Mouse (Mus musculus): ENCODE measurements around the gene Btbd9.

Gene Btbd9

GRCm38 (mm10) chr17:30328924-30329323, 247.4 kb downstream of the Btbd9 start:
- DNase-seq, result no peak

DNA sequence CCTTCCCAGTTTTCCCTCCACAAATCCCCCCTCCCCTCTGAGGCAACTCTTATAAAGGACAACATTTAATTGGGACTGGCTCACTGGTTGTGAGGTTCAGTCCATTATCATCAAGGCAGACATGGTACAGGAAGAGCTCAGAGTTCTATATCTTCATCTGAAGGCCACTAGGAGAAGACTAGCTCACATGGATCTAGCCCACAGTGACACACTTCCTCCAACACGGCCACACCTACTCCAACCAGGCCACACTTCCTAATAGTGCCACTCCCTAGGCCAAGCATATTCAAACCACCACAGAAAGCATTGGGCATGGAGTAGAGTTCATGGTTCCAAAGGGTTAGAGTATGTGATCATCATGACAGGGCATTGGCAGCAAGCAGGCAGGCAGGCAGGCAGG, 249.4 kb downstream of the Btbd9 start:
- DNase-seq, result no peak

GRCm38 (mm10) chr17:30320301-30320700, 256.0 kb downstream of the Btbd9 start:
- no peak for DNase-seq

DNA sequence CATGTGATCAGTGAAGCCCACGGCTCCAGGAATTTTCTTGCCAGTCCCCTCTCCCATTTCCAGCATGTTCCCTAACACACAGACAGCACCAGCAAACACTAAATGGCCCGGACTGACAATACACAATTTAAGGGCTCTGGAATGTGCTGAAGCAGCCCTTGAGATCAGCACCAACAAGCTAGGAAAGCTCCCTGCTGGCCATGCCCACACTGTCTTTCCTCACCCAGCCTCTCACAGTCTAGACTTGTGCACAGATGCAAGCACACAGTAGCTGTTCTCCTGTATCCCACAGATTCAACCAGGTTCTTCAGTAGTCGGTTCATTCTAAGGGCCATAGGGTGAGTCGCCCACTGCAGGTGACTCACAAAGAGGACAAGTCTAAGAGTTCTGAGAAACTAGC, 263.6 kb downstream of the Btbd9 start:
- DNase-seq, result no peak

DNA sequence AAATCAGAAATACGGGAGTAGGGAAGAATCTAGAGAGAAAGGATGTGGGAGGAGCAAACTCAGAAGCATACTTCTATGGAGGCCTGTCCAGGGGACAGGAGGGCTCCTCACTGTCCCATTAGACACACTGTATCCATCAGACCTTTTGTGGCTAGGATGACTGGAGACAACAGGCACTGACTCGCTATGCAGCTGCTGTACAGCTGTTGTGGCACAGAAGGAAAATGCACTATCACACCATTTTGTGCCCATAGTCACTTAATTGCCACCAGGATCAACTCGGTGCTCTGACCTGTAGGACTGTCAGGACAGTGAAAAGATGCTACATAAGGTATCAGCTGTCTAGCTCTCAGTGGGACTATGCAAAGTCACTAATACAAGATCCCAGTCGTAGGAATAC, 266.7 kb downstream of the Btbd9 start:
- DNase-seq, result no peak

- no peak for DNase-seq
Measured at GRCm38 (mm10) chr17:30308889-30309288, 267.4 kb downstream of the Btbd9 start.

- no peak for DNase-seq
Measured at GRCm38 (mm10) chr17:30308317-30308716, 268.0 kb downstream of the Btbd9 start.

GRCm38 (mm10) chr17:30307168-30307567, 269.1 kb downstream of the Btbd9 start:
- DNase-seq, result no peak

DNA sequence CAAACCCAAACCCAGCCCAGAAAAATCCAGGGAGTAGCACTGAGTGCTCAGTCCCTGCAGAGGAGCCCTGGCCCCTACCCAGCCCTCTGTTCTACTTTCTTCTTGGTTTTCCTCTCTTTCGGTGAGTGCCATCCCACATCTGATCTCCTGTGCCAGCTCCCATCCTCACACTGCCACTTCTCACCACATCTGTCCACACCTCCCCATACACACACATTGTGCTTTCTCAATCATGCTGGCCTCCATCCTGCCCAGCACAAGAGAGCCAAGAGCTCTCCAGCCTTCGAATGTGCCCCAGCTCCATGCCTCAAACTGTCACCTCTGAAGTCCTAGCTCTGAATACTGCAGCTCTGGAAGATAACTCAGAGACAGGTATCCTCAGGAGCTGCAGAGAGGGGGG, 271.5 kb downstream of the Btbd9 start:
- DNase-seq, result no peak

GRCm38 (mm10) chr17:30301338-30301737, 274.9 kb downstream of the Btbd9 start:
- no peak for DNase-seq

DNA sequence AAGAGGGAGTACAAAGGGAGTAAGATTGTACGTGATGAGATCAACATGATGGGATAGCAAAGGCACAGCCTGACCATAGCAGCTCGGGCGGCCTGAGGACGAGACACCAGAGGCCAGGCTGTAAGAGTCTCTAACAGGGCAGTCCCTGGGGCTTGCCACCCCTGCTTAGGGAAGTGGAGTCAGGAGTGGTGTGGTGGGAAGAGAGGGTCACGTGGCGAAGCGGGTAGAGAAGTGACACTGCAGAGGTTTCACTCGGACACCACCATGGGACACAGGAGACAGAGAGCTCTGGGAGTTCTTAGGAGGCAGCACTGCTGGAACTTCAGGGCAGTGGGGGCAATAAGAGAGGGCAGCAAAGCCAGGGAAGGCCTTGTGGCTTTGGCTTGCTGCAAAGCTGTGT, 278.9 kb downstream of the Btbd9 start:
- no peak for DNase-seq

- no peak for DNase-seq
Measured at GRCm38 (mm10) chr17:30296069-30296468, 280.2 kb downstream of the Btbd9 start.

- no peak for DNase-seq
Measured at GRCm38 (mm10) chr17:30292666-30293065, 283.6 kb downstream of the Btbd9 start.

GRCm38 (mm10) chr17:30285641-30286040, 290.6 kb downstream of the Btbd9 start:
- no peak for DNase-seq

DNA sequence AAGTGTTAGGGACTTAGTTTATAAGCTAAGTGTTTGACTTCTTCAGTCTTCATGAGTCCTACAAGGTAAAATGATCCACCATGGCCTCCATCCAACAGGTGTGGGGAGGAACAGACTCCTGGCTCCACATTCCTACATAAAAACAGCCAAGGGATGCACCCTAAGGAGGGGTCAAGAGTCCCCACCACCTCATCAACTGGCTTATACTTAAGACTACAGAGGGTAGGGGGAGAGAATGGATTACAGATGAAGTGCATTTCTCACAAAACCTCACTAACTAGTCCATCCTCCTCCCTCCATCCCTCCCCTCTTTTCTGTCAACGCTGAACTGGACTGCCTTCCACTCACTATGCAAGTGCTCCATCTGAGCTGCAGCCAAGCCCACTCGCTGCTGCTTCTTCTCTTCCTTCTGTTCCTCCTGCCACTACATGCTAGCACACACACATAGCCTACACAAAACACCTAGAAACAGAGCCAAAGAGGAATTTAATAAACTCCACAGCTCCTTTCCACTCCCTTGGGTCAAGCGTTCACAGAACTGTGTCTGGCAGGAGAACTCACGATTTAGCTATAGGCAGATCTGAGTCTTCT, 292.7 kb downstream of the Btbd9 start:
- no peak for DNase-seq

GRCm38 (mm10) chr17:30283001-30283400, 293.3 kb downstream of the Btbd9 start:
- no peak for DNase-seq

GRCm38 (mm10) chr17:30280323-30281118, 295.8 kb downstream of the Btbd9 start:
- peak in 1 of 2 experiments; percentile 11 for DNase-seq

DNA sequence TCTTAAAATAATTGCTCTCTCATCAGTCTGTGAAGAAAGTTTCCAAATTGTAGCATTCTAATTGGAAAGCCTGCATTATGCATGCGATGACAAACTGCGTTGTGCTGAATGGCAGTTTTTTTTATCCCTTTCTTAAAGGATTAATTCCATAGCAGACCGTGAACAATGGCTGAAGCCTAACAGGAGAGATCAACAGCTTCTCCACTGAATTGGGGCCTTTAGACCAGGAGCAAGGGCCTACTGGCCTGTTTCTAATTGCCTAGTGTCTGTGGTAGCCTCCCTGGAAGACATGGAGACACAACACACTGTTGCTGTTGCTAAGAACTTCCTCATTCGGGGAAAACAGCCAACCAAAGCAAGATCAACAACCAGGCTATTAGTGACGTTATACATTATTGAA, 296.6 kb downstream of the Btbd9 start:
- no peak for DNase-seq

DNA sequence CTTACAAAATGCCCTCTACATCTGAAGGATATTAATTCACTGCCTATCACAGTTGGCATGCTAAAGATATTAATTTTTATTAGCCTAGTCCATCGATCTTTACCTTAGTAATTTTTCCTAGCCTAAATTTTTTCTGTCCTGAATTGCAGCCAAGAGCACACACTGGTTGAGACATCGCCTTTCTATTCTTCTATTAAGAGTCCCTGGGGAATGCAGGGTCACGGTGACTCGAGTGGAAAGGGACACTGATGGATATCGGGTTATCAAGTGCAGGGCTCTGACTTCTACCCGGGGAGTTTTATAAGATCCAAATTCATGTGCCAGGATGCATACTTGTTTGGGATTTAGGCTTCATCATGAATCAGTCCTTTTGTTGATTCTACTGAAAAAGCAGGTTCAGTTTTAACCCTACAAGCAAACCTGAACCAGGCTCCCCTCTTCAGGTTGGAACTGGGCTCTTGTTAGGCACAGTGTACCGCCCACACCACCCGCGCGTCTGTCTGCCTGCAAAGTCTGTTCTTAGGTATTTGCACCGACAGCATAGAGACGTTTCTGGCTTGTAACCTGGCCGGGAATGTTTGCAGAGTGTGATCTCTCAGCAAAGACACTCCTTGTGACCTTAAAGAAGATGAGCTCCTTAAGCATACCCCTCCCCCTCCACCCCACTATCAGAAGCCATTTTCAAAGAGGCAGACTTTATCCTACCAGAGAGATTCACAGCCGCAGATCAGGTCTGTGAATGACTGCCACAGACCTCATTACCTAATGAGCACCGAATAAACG, 297.5 kb downstream of the Btbd9 start:
- no peak for DNase-seq

DNA sequence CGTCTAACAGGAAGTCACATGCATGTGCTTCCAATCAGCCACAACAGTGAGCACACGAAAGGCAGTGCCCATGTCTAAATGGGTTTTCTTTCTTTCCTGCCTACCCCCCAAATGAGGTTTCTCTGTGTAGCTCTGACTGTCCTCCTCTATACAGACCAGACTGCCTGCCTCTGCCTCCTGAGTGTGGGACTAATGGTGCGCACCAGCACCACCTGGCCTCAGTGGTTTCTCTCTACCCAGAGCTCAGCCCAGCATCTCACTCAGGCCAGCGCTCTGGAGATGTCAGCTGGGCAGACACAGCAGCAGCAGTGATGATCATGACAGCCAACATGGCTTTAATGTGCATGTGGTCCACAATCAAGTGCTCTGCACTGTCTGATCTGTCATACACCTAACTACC, 299.8 kb downstream of the Btbd9 start:
- DNase-seq, result no peak

DNA sequence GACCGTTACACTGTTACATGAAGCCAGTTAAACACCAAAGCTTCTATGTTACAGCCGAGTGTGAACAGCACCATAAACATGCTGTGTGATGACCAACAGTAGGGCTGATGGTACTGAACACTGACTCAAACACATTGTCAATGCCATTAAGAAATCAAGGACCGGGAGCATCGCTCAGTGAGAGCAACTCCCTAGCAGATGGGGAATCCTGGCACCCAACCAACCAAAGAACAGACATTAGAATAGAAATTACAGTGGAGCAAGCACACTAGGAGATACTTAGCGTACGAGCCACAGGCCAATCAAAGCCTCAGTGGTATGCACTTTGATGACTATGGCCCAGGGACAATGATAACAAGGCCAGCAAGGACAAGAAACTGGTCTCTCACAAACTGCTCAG, 303.5 kb downstream of the Btbd9 start:
- no peak for DNase-seq

DNA sequence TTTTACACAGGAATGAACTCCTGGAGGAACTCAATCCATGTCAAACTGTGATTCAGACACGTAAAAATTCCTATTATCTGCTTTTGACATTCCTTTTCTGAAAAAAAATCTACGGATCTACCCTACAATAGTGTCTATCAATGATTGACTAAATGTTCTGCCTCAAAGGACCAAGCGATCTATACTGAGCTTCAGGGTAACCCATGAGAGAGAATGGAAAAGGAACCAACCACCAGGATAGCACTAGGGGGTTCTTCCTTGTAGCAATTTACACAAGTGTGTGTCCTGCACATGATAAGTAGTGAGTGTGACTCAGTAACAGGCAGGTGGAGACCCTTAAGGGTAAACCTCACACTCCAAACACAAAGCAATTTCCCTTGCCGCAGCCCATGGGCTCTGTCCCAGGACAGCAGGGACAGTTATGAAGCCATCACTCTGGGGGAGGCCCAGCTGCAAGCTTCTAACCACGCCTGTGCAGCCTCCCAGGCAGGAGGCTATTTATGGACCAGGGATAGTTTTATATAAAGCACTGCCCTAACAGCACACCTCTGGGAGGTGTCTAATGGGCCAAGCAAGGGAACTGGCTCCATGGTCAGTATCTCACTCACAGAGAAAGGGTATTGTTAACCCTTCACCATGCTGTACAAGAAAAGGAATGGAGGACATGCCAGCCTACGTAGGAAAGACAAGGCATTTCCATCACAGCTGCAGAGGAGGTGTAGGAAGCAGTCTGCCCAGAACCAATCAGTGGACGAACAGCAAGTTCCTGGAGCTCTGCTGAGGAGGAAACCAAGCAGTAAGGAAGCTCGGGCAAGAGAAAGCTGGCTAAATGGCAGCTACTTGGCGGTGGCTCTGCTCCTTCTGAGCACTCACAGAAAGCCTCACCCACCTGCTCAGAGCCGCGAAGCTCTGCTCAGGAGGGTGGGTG, 306.9 kb downstream of the Btbd9 start:
- DNase-seq, result no peak

DNA sequence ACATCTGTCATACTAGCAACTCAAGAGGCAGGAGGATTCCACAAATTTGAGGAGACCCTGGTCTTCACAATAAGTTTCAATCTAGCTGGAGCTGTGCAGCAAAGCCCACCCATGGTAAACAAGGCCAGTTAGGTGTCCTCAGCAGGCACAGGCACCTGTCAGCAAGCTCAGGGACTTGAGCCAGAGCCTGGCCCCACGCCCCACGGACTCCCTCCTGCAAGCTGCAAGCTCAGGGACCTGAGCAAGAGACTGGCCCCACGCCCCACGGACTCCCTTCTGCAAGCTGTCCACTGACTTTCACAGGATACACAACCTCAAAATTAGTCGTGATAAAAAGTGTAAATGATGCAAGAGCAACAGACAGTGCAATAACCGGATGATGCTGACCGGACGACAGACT, 307.8 kb downstream of the Btbd9 start:
- no peak for DNase-seq
